Mouse (Mus musculus) lung, embryonic 14.5 days (tissue): ENCODE measurements at regions not wholly inside any gene's neighbourhood (a gene's known extent, or its start where the extent isn't known, plus 50 kb on each side); places are given as distances from the start of the nearest gene placed in this dataset.

ENCODE experiments used
- ATAC-seq: fragments of 200-750 bp; cut with Nextera tagmentation; 2 replicates; pipeline ENCODE4 v1.8.0; 2017; ENCODE audit warnings: mild to moderate bottlenecking, moderate TSS enrichment, moderate library complexity; ENCODE audit not compliant: insufficient read depth
- DNase-seq: peaks from one replicate; pipeline ENCODE4 v3.0.0-alpha.2; 2015
- H3K27ac ChIP-seq: fragments of 300-500 bp; sonication (generic); 2 replicates; pipeline ENCODE4 v1.5.1; 2014; ENCODE audit warnings: low read depth, mild to moderate bottlenecking, moderate library complexity
- H3K27me3 ChIP-seq: fragments of 300-500 bp; sonication (generic); 2 replicates; pipeline ENCODE4 v1.6.1; 2014; ENCODE audit warnings: low read length, control low read depth; ENCODE audit not compliant: insufficient read depth
- H3K36me3 ChIP-seq: fragments of 300-500 bp; sonication (generic); 2 replicates; pipeline ENCODE4 v1.6.1; 2014; ENCODE audit warnings: control low read depth; ENCODE audit not compliant: insufficient read depth
- H3K4me1 ChIP-seq: fragments of 300-500 bp; sonication (generic); 2 replicates; pipeline ENCODE4 v1.6.1; 2014; ENCODE audit warnings: antibody characterized with exemption, control low read depth; ENCODE audit not compliant: insufficient read depth
- H3K4me2 ChIP-seq: fragments of 300-500 bp; sonication (generic); 2 replicates; pipeline ENCODE4 v1.6.1; 2014; ENCODE audit warnings: mild to moderate bottlenecking
- H3K4me3 ChIP-seq: fragments of 300-500 bp; sonication (generic); 2 replicates; pipeline ENCODE4 v1.5.1; 2014; ENCODE audit warnings: low read depth, low read length
- H3K9ac ChIP-seq: fragments of 300-500 bp; sonication (generic); 2 replicates; pipeline ENCODE4 v1.6.1; 2014
- H3K9me3 ChIP-seq: fragments of 300-500 bp; sonication (generic); 2 replicates; pipeline ENCODE4 v1.6.1; 2016; ENCODE audit warnings: low read depth, low read length, control low read depth
- CTCF ChIP-seq: IDR thresholded peaks from 2 replicates; pipeline ENCODE4 v1.5.1; 2016; ENCODE audit warnings: antibody characterized with exemption, low read depth
- WGBS: fragments of 180-500 bp; shearing (Covaris S2); extraction: QIAGEN DNeasy Blood & Tissue Kit; methylation state at CpG from one replicate; pipeline ENCODE4 v1.1.7; 2014; 5-methylcytosine and 5-hydroxymethylcytosine counted together

DNA sequence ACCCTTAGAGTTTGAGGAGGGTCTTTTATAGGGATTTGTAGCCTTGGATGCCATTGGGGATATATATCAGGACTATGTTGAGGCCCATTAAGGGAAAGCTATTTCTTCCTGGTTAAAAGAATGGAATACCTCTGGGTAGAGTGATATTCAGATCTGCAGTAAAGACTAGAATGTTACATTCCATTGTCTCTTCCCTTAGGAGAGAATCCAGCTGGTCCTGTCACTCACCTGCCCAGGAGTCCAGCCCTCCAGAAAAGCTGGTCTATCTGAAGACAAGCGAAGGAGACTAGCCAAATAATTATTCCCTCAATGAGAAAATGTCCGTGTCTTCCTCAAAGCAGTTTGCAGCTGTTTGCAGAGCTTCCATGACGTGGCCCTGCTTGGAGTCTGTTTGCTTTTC is 308.3 kb downstream of the Cog6 start:
- Histone ChIP-seq H3K9me3 (no peaks in the 10 kb centered on the region), H3K36me3 (no peaks in the 10 kb centered on the region), H3K27ac (no peak overlapping the region), H3K27me3 (no peaks in the 10 kb centered on the region), H3K4me1 (no peaks in the 10 kb centered on the region; the same call in 1 of the 2 replicates), H3K9ac (no peak overlapping the region), H3K4me2 (no peak overlapping the region), H3K4me3 (no peak overlapping the region)
- no peak for TF ChIP-seq CTCF
- ATAC-seq (no peak), DNase-seq (no peak)
- 70% methylated on average over 3 of the region's 3 CpGs for WGBS

GRCm38 (mm10) chr3:52708301-52708700 is 308.7 kb downstream of the Cog6 start:
- Histone ChIP-seq H3K27ac (no peak overlapping the region), H3K36me3 (no peaks in the 10 kb centered on the region), H3K4me2 (no peak overlapping the region), H3K4me3 (no peak overlapping the region), H3K9ac (no peak overlapping the region), H3K9me3 (no peaks in the 10 kb centered on the region), H3K4me1 (no peaks in the 10 kb centered on the region; the same call in 1 of the 2 replicates), H3K27me3 (no peaks in the 10 kb centered on the region)
- peak; percentile 71 for DNase-seq
- no peak for ATAC-seq
- WGBS = 30% methylated on average over 1 of the region's 1 CpGs
- no peak for TF ChIP-seq CTCF

DNA sequence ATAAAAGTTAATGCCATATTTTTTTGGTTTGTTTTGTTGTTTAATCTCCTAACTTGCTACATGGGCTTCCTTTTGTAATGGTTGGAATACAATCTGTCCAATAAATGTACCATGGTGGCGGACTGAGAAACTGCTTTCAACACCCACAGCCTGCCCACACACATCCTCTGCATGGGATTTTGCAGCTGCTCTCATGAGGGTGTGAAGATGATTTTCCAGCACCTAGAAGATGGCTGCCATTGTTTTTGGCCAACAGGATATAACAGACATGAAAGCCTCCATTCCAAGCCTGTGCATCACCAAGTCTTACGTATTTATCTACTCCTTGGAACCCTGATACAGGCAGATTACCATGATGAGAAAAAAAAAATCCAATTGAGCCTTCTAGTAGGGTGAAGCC is 310.4 kb downstream of the Cog6 start:
- WGBS = 84% methylated on average over 2 of the region's 2 CpGs
- H3K27ac ChIP-seq = no peak overlapping the region
- no peak overlapping the region for H3K4me3 ChIP-seq
- H3K9me3 ChIP-seq = no peaks in the 10 kb centered on the region
- ATAC-seq (no peak), DNase-seq (no peak)
- no peak overlapping the region for H3K4me2 ChIP-seq
- no peaks in the 10 kb centered on the region for H3K27me3 ChIP-seq
- no peak for TF ChIP-seq CTCF
- H3K36me3 ChIP-seq = no peaks in the 10 kb centered on the region
- H3K9ac ChIP-seq = no peak overlapping the region
- H3K4me1 ChIP-seq = no peaks in the 10 kb centered on the region; the same call in 1 of the 2 replicates

DNA sequence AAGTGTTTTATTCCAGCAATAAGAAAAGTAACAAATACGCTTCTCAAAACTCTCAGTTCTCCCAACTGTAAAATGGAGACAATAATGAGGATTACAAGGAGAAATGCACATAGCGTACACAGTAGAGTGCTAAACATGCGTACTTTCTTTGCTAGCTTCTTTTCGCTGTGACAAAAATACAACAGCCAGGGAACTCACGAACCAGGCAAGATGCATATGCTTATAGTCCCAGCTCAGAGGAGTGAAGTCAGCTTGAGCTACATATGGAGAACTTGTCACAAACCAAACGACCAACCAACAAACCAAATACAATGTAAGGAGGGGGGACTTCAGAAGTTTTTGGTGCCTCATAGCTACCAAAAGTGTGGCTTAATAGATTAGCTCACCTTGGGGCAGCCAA is 313.3 kb downstream of the Cog6 start:
- no peaks in the 10 kb centered on the region for H3K36me3 ChIP-seq
- no peak for TF ChIP-seq CTCF
- no peaks in the 10 kb centered on the region for H3K27me3 ChIP-seq
- no peak overlapping the region for H3K27ac ChIP-seq
- H3K4me3 ChIP-seq = no peak overlapping the region
- H3K4me1 ChIP-seq = no peaks in the 10 kb centered on the region; the same call in 1 of the 2 replicates
- H3K9ac ChIP-seq = no peak overlapping the region
- H3K4me2 ChIP-seq = no peak overlapping the region
- WGBS = 87% methylated on average over 6 of the region's 6 CpGs
- DNase-seq (no peak), ATAC-seq (no peak)
- no peaks in the 10 kb centered on the region for H3K9me3 ChIP-seq

DNA sequence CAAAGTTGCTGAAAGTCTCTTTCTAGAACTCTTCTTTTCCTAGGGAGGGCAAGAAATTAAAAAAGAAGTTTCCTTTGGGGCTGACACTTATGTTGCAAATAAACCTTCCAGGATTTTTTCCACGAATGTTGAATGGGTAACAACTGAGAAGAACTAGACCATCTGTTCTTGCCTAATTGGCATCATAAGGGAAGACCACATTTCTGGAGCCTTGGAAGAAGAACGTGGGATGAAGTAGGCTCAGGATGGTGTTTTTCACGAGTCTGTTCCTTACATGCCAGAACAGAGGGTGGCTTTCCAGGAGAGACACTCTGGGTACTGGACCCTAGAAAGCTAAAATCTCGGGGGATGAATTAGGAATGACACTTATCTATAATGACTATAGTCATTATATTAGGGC is 314.1 kb downstream of the Cog6 start:
- no peak for ATAC-seq
- Histone ChIP-seq H3K27ac (no peak overlapping the region), H3K9ac (no peak overlapping the region), H3K27me3 (no peaks in the 10 kb centered on the region), H3K36me3 (no peaks in the 10 kb centered on the region), H3K4me2 (no peak overlapping the region), H3K4me1 (no peaks in the 10 kb centered on the region), H3K9me3 (no peaks in the 10 kb centered on the region), H3K4me3 (no peak overlapping the region)
- no peak for TF ChIP-seq CTCF
- 69% methylated on average over 4 of the region's 4 CpGs for WGBS
- no peak for DNase-seq

GRCm38 (mm10) chr3:52701601-52702000 is 315.4 kb downstream of the Cog6 start:
- 69% methylated on average over 3 of the region's 3 CpGs for WGBS
- Histone ChIP-seq H3K9ac (no peak overlapping the region), H3K27ac (no peak overlapping the region), H3K36me3 (no peaks in the 10 kb centered on the region), H3K27me3 (no peaks in the 10 kb centered on the region), H3K9me3 (no peaks in the 10 kb centered on the region), H3K4me1 (no peaks in the 10 kb centered on the region), H3K4me3 (no peak overlapping the region), H3K4me2 (no peak overlapping the region)
- no peak for TF ChIP-seq CTCF
- no peak for ATAC-seq
- no peak for DNase-seq

GRCm38 (mm10) chr3:52693813-52694212 is 323.2 kb downstream of the Cog6 start:
- Histone ChIP-seq H3K4me2 (no peak overlapping the region), H3K4me1 (no peaks in the 10 kb centered on the region), H3K9ac (no peak overlapping the region), H3K27me3 (no peaks in the 10 kb centered on the region), H3K27ac (no peak overlapping the region), H3K9me3 (no peaks in the 10 kb centered on the region), H3K36me3 (no peaks in the 10 kb centered on the region), H3K4me3 (no peak overlapping the region)
- 73% methylated on average over 2 of the region's 2 CpGs for WGBS
- ATAC-seq = no peak
- DNase-seq = no peak
- no peak for TF ChIP-seq CTCF
